Mouse (Mus musculus) spleen, adult 2 months (tissue): ENCODE results near the gene Esp16.
"Not testable (repeated sequence)": the region's sequence is repeated elsewhere in the genome, so short reads cannot be mapped to it uniquely, and the experiment has no call there.

Experiments used
- CTCF ChIP-seq: fragments of 200-500 bp; IDR thresholded peaks from 2 replicates; pipeline ENCODE4 v1.5.1; 2011; ENCODE audit warnings: mild to moderate bottlenecking, inconsistent platforms; ENCODE audit not compliant: insufficient read depth, insufficient read length, insufficient replicate concordance; ENCODE audit errors: extremely low read depth
- POLR2A ChIP-seq: fragments of 200-500 bp; IDR thresholded peaks from 2 replicates; pipeline ENCODE4 v1.6.1; 2011; ENCODE audit warnings: low read depth, low read length, inconsistent platforms

GRCm38 (mm10) chr17:39498043-39498442 is 37.9 kb upstream of the Esp16 start:
- TF ChIP-seq CTCF, POLR2A: not testable (repeated sequence)
